ENCODE assay signal across 20 mouse cellular contexts in genomic region chr14:54594055-54594454, GRCm38 (mm10). TPM values are rescaled to one million over a fixed set of nuclear protein-coding genes. Genes with fewer than 3 reads are reported as not detected.
DNase-seq lines count a peak whose midpoint lies in the region; ATAC-seq and TF ChIP-seq lines count a peak whose summit lies in the region.
"Had no signal": no experiment of that assay in that cellular context is flagged by ENCODE, and none has a peak within 500 bp of the region (broad histone marks: within the 10 kb centered on the region; RNA-seq: fewer than 3 reads in every experiment).

No protein-coding gene starts in this region.

- no peak for DNase-seq in heart, adult 2 months
- DNase-seq in heart, postnatal 36 days: no peak
- DNase-seq in liver: peak; percentile 40
- DNase-seq in brain, embryonic 14.5 days (ENCODE audit: low read depth): no peak
- DNase-seq in frontal cortex, postnatal 14 days (ENCODE audit: low spot score in 2 of 2): no peak
- DNase-seq: cerebellum, adult 9-11 months; gastrocnemius, postnatal 14 days; kidney, postnatal 4 days; right cerebral cortex, postnatal 4 days; thymus, postnatal 36 days had no signal

- intact Hi-C loops in heart, adult 2 months (cut with DNase I): no loop called here
- intact Hi-C loops in heart, postnatal 36 days (cut with DNase I): no loop called here

- 0 out of 2 replicates have a peak, but pooled peaks cover 5% of the 10 kb centered on the region for H3K9me3 ChIP-seq in liver, embryonic 12.5 days (replicated peaks)
- no peaks in the 10 kb centered on the region for H3K9me3 ChIP-seq in E14TG2a.4 (ENCODE audit: low read length)
- H3K9me3 ChIP-seq: limb, embryonic 15.5 days; megakaryocyte, embryonic 14.5 days had no signal

- TF ChIP-seq CTCF in heart, adult 2 months (IDR thresholded peaks at IDR 0.05): peak; percentile 41
- TF ChIP-seq CTCF in E14TG2a.4 (conservative IDR thresholded peaks at IDR 0.05; ENCODE audit: low read length): peak; percentile 59
- TF ChIP-seq CTCF in brain, embryonic 14.5 days (IDR thresholded peaks at IDR 0.05; ENCODE audit: borderline replicate concordance, extremely low read depth, insufficient read depth, insufficient read length): peak; percentile 34; the same call in 1 of the 2 replicates

- no peak overlapping the region for H3K4me3 ChIP-seq in heart, adult 2 months
- H3K4me3 ChIP-seq in liver, embryonic 12.5 days: no peak overlapping the region
- 0 out of 2 replicates have a peak overlapping the region, but pooled peaks have one; percentile 77 for H3K4me3 ChIP-seq in E14TG2a.4 (replicated peaks; ENCODE audit: low read length)
- H3K4me3 ChIP-seq: forebrain, embryonic 10.5 days; limb, embryonic 15.5 days; myocyte had no signal

- no peak overlapping the region for H3K4me2 ChIP-seq in liver, embryonic 12.5 days
- H3K4me2 ChIP-seq: limb, embryonic 15.5 days had no signal

- H3K27ac ChIP-seq in heart, adult 2 months: no peak overlapping the region
- no peak overlapping the region for H3K27ac ChIP-seq in liver, embryonic 12.5 days
- H3K27ac ChIP-seq: forebrain, embryonic 10.5 days; limb, embryonic 15.5 days had no signal

- peaks cover 3% of the 10 kb centered on the region for H3K4me1 ChIP-seq in heart, adult 2 months (ENCODE audit: control insufficient read depth, insufficient read depth, low read length)
- H3K4me1 ChIP-seq in liver, embryonic 12.5 days: peaks cover 21% of the 10 kb centered on the region
- peaks cover 53% of the 10 kb centered on the region for H3K4me1 ChIP-seq in E14TG2a.4 (replicated peaks; ENCODE audit: low read depth, low read length)

- H3K27me3 ChIP-seq in heart, adult 2 months (ENCODE audit: control insufficient read depth, insufficient read depth, low read length): no peaks in the 10 kb centered on the region
- no peaks in the 10 kb centered on the region for H3K27me3 ChIP-seq in liver, embryonic 12.5 days (replicated peaks)
- peaks cover 14% of the 10 kb centered on the region for H3K27me3 ChIP-seq in E14TG2a.4 (ENCODE audit: insufficient read depth, low read length)
- H3K27me3 ChIP-seq: limb, embryonic 15.5 days; megakaryocyte, embryonic 14.5 days had no signal

- H3K79me2 ChIP-seq in heart, adult 2 months (replicated peaks; ENCODE audit: control insufficient read depth, insufficient read depth, low read length): no peaks in the 10 kb centered on the region

- no peak for ATAC-seq in liver, embryonic 12.5 days
- no peak for ATAC-seq in megakaryocyte, adult 5-6 weeks (ENCODE audit: poor library complexity, severe bottlenecking)

- no peaks in the 10 kb centered on the region for H3K36me3 ChIP-seq in heart, adult 2 months (ENCODE audit: control insufficient read depth, insufficient read depth, low read length)
- peaks cover 24% of the 10 kb centered on the region for H3K36me3 ChIP-seq in liver, embryonic 12.5 days
- H3K36me3 ChIP-seq in E14TG2a.4 (ENCODE audit: insufficient read depth, low read length): peaks cover 9% of the 10 kb centered on the region

- no peak for TF ChIP-seq POLR2A in heart, adult 2 months (IDR thresholded peaks at IDR 0.05; ENCODE audit: insufficient read depth, low read depth, low read length)
- TF ChIP-seq POLR2A in brain, embryonic 14.5 days (IDR thresholded peaks at IDR 0.05; ENCODE audit: borderline replicate concordance, extremely low read depth, insufficient read depth, insufficient read length, poor library complexity, severe bottlenecking): no peak

- H3K9ac ChIP-seq in heart, adult 2 months (ENCODE audit: low read depth, low read length): no peak overlapping the region
- no peak overlapping the region for H3K9ac ChIP-seq in liver, embryonic 12.5 days
- H3K9ac ChIP-seq: limb, embryonic 15.5 days had no signal

- WGBS in heart, adult 2 months: 95% methylated on average over 3 of the region's 3 CpGs
- WGBS in liver, embryonic 12.5 days (ENCODE audit: insufficient replicate concordance): 81% methylated on average over 3 of the region's 3 CpGs

- TF ChIP-seq EP300 in heart, adult 2 months (IDR thresholded peaks at IDR 0.05; ENCODE audit: insufficient read depth, low read depth, low read length): no peak

RNA-seq across cellular contexts. Expression of gene 4931414P19Rik, which starts 11.7 kb away (rescaled TPM):
- 1 to 10 TPM; 5.9 to 6.4 TPM for total RNA-seq in heart, adult 2 months (2021)
- 2.4 and 4.4 TPM in 2 replicates for polyA plus RNA-seq in heart, adult 2 months (2012; rRNA removed)
- total RNA-seq in heart, postnatal 36 days (2021): 1 to 10 TPM; 4.0 to 5.9 TPM
- 3.7 and 4.1 TPM in 2 replicates for polyA plus RNA-seq in liver, embryonic 12.5 days (2016; fragmentation: Nextera tagmentation; extraction: Ambion mirVana)
- polyA plus RNA-seq in brain, embryonic 14.5 days (2012; rRNA removed): 12.8 and 14.5 TPM in 2 replicates
- 4.3 and 4.8 TPM in 2 replicates for total RNA-seq in megakaryocyte, adult 5-6 weeks (2015)
- 4.1 and 4.9 TPM in 2 replicates for total RNA-seq in megakaryocyte, adult 5-6 weeks (2017)

RNA-seq across cellular contexts. Expression of gene Ajuba, which starts 16.7 kb away (rescaled TPM):
- total RNA-seq in heart, adult 2 months (2021): 1 to 10 TPM; 4.6 to 4.8 TPM
- 7.8 and 13.4 TPM in 2 replicates for polyA plus RNA-seq in heart, adult 2 months (2012; rRNA removed)
- 1 to 10 TPM; 6.1 to 6.4 TPM for total RNA-seq in heart, postnatal 36 days (2021)
- 10.4 and 12.7 TPM in 2 replicates for polyA plus RNA-seq in liver, embryonic 12.5 days (2016; fragmentation: Nextera tagmentation; extraction: Ambion mirVana)
- polyA plus RNA-seq in brain, embryonic 14.5 days (2012; rRNA removed): 17.6 and 17.9 TPM in 2 replicates
- total RNA-seq in megakaryocyte, adult 5-6 weeks (2015): 0.11 and 0.54 TPM in 2 replicates
- total RNA-seq in megakaryocyte, adult 5-6 weeks (2017): 0.57 and 0.73 TPM in 2 replicates

RNA-seq across cellular contexts. Expression of gene Psmb5, which starts 23.8 kb away (rescaled TPM):
- 100 to 1,000 TPM; 164 to 187 TPM for total RNA-seq in heart, adult 2 months (2021)
- 180 and 209 TPM in 2 replicates for polyA plus RNA-seq in heart, adult 2 months (2012; rRNA removed)
- 100 to 1,000 TPM; 185 to 191 TPM for total RNA-seq in heart, postnatal 36 days (2021)
- 281 and 292 TPM in 2 replicates for polyA plus RNA-seq in liver, embryonic 12.5 days (2016; fragmentation: Nextera tagmentation; extraction: Ambion mirVana)
- polyA plus RNA-seq in brain, embryonic 14.5 days (2012; rRNA removed): 257 and 335 TPM in 2 replicates
- total RNA-seq in megakaryocyte, adult 5-6 weeks (2015): 133 and 145 TPM in 2 replicates
- 41.4 and 51.1 TPM in 2 replicates for total RNA-seq in megakaryocyte, adult 5-6 weeks (2017)

RNA-seq across cellular contexts. Expression of gene Psmb11, which starts 27.2 kb away (rescaled TPM):
- total RNA-seq in heart, adult 2 months (2021): not detected
- polyA plus RNA-seq in heart, adult 2 months (2012; rRNA removed): not detected in 2 replicates
- total RNA-seq in heart, postnatal 36 days (2021): not detected
- not detected in 2 replicates for polyA plus RNA-seq in liver, embryonic 12.5 days (2016; fragmentation: Nextera tagmentation; extraction: Ambion mirVana)
- polyA plus RNA-seq in brain, embryonic 14.5 days (2012; rRNA removed): 0.07 TPM in 1 of 2 replicates, not detected in the other
- total RNA-seq in megakaryocyte, adult 5-6 weeks (2015): not detected in 2 replicates
- not detected in 2 replicates for total RNA-seq in megakaryocyte, adult 5-6 weeks (2017)
- total RNA-seq: adrenal gland, postnatal 4 days; gastrocnemius, postnatal 14 days had no signal
- polyA plus RNA-seq: embryonic facial prominence, embryonic 11.5 days; intestine, embryonic 14.5 days; limb, embryonic 15.5 days; myocyte had no signal

RNA-seq across cellular contexts. Expression of gene Haus4, which starts 39.6 kb away (rescaled TPM):
- 1 to 10 TPM; 3.5 to 3.8 TPM for total RNA-seq in heart, adult 2 months (2021)
- 3.2 and 4.1 TPM in 2 replicates for polyA plus RNA-seq in heart, adult 2 months (2012; rRNA removed)
- 1 to 10 TPM; 3.2 to 4.1 TPM for total RNA-seq in heart, postnatal 36 days (2021)
- 49.3 and 52.0 TPM in 2 replicates for polyA plus RNA-seq in liver, embryonic 12.5 days (2016; fragmentation: Nextera tagmentation; extraction: Ambion mirVana)
- 15.5 and 18.8 TPM in 2 replicates for polyA plus RNA-seq in brain, embryonic 14.5 days (2012; rRNA removed)
- 43.9 and 48.7 TPM in 2 replicates for total RNA-seq in megakaryocyte, adult 5-6 weeks (2015)
- total RNA-seq in megakaryocyte, adult 5-6 weeks (2017): 50.6 and 51.6 TPM in 2 replicates
